Mouse (Mus musculus): Measurements from ENCODE around the gene Yars. TPM values are rescaled to one million over a fixed set of nuclear protein-coding genes. Genes with fewer than 3 reads are reported as not detected.

Yars gene
- 28.6 TPM for polyA plus RNA-seq (2015; fragmentation: Illumina TruSeq; extraction: RNeasy Lipid Tissue Mini Kit (QIAGEN cat#74804); ENCODE audit: insufficient read depth, low replicate concordance)

DNA sequence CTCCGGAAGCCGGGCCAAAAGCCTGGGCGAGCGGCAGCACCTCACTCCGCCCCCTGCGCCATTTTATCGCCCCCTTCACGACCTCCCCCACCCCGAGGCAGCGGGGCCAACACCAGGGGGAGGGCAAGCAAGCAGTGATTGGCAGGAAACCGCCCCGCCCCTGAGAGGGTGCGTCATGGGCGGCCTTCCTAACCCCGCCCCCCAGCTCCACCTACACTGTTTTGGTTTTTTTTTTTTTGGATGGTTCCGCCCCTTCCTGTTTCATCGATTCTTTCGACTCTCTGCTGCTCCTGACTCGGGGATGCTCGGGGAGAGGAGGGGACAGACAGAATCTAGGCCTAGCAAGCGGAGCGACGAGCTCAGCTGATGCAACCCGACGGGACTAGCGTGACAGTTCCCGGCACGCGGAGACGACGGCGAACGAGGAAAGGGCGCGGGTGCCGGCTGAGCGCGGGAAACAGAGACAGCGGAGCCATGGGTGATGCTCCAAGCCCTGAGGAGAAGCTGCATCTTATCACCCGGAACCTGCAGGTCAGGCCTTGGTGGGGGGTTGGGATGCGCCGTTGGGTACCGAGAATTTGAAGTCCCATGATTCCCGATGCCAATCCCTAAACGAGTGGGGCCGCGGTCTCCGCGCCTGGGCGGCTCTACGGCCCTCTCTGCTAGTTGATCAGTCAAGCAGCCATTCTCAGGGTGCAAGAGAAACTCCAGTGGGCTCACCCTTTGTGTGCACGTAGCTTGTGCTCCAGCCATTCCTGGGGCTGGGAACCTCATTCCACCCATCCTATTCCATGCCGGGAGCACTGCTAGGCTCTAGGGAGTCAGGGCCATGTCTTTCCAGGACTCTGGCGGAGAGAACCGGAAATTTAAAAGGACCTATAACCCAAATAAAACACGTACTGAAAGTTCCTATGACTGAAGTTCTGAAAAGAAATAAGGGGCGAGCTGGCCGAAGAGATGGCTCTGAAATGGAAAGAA lies at the start of gene Yars, which contains the start of gene S100pbp:
Gene Yars (plus strand): TSS at position 219 of the 978 bp plus-strand sequence.
Gene S100pbp (minus strand): TSS at position 186 of the 978 bp plus-strand sequence.

DNA sequence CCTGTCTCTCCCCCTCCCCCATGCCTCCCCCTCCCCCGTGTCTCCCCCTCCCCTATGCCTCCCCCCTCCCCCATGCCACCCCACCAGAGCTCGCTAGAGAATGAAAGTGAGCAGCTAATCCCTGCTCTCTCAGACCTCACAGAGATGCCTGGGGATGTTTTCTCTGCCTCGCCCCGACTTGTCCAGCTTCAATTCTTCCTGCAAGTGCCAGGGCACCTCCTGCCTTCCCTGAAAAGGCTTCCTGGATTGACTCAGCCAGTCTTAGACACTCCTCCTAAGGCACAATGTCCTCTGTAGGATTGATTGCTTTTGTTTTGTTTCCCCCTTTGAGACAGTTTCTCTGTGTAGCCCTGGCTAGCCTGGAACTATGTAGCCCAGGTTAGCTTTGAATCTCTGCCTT lies 71.6 kb downstream of the Yars start, which contains the start of gene C77080:
Gene C77080 (minus strand): TSS at position 209 of the 400 bp plus-strand sequence.

Other genes with a start within 250 kb of the Yars start
- gene Azin2, start 227.3 kb upstream of the Yars start, polyA plus RNA-seq (2015; fragmentation: Illumina TruSeq; extraction: RNeasy Lipid Tissue Mini Kit (QIAGEN cat#74804); ENCODE audit: insufficient read depth, low replicate concordance) = 1.6 TPM
- 71.9 TPM for gene Ak2, start 197.8 kb upstream of the Yars start, polyA plus RNA-seq (2015; fragmentation: Illumina TruSeq; extraction: RNeasy Lipid Tissue Mini Kit (QIAGEN cat#74804); ENCODE audit: insufficient read depth, low replicate concordance)
- gene Rnf19b, start 131.5 kb upstream of the Yars start, polyA plus RNA-seq (2015; fragmentation: Illumina TruSeq; extraction: RNeasy Lipid Tissue Mini Kit (QIAGEN cat#74804); ENCODE audit: insufficient read depth, low replicate concordance) = 77.8 TPM
- not detected for gene Tmem54, start 84.2 kb upstream of the Yars start, polyA plus RNA-seq (2015; fragmentation: Illumina TruSeq; extraction: RNeasy Lipid Tissue Mini Kit (QIAGEN cat#74804); ENCODE audit: insufficient read depth, low replicate concordance)
- gene Hpca, start 67.7 kb upstream of the Yars start, polyA plus RNA-seq (2015; fragmentation: Illumina TruSeq; extraction: RNeasy Lipid Tissue Mini Kit (QIAGEN cat#74804); ENCODE audit: insufficient read depth, low replicate concordance) = not detected
- gene Fndc5, start 52.8 kb upstream of the Yars start, polyA plus RNA-seq (2015; fragmentation: Illumina TruSeq; extraction: RNeasy Lipid Tissue Mini Kit (QIAGEN cat#74804); ENCODE audit: insufficient read depth, low replicate concordance) = 1.8 TPM
- 74.0 TPM for gene S100pbp, start within 50 bp of the Yars start, polyA plus RNA-seq (2015; fragmentation: Illumina TruSeq; extraction: RNeasy Lipid Tissue Mini Kit (QIAGEN cat#74804); ENCODE audit: insufficient read depth, low replicate concordance)
- gene C77080, start 71.6 kb downstream of the Yars start, polyA plus RNA-seq (2015; fragmentation: Illumina TruSeq; extraction: RNeasy Lipid Tissue Mini Kit (QIAGEN cat#74804); ENCODE audit: insufficient read depth, low replicate concordance) = 0.61 TPM
- gene Sync, start 97.9 kb downstream of the Yars start, polyA plus RNA-seq (2015; fragmentation: Illumina TruSeq; extraction: RNeasy Lipid Tissue Mini Kit (QIAGEN cat#74804); ENCODE audit: insufficient read depth, low replicate concordance) = 1.9 TPM
- gene Rbbp4, start 145.6 kb downstream of the Yars start, polyA plus RNA-seq (2015; fragmentation: Illumina TruSeq; extraction: RNeasy Lipid Tissue Mini Kit (QIAGEN cat#74804); ENCODE audit: insufficient read depth, low replicate concordance) = 154 TPM
- 119 TPM for gene Zbtb8os, start 145.9 kb downstream of the Yars start, polyA plus RNA-seq (2015; fragmentation: Illumina TruSeq; extraction: RNeasy Lipid Tissue Mini Kit (QIAGEN cat#74804); ENCODE audit: insufficient read depth, low replicate concordance)
- gene Zbtb8a, start 188.4 kb downstream of the Yars start, polyA plus RNA-seq (2015; fragmentation: Illumina TruSeq; extraction: RNeasy Lipid Tissue Mini Kit (QIAGEN cat#74804); ENCODE audit: insufficient read depth, low replicate concordance) = 4.8 TPM